25 mouse cellular contexts compared by ENCODE assay signal in genomic region chr7:80220237-80220797, GRCm38 (mm10). TPM values are rescaled to one million over a fixed set of nuclear protein-coding genes. Genes with fewer than 3 reads are reported as not detected.
A peak's percentile ranks its signal among the peaks of the same experiment; 100 is the strongest.
DNase-seq lines count a peak whose midpoint lies in the region; ATAC-seq and TF ChIP-seq lines count a peak whose summit lies in the region.
"Had no signal": no experiment of that assay in that cellular context is flagged by ENCODE, and none has a peak within 500 bp of the region (broad histone marks: within the 10 kb centered on the region; RNA-seq: fewer than 3 reads in every experiment).

No protein-coding gene starts in this region.

- no peak for TF ChIP-seq CTCF in E14TG2a.4 (conservative IDR thresholded peaks at IDR 0.05; ENCODE audit: low read length)

- no peaks in the 10 kb centered on the region for H3K9me3 ChIP-seq in E14TG2a.4 (ENCODE audit: low read length)
- H3K9me3 ChIP-seq: embryonic facial prominence, embryonic 12.5 days; embryonic facial prominence, embryonic 15.5 days; forebrain, embryonic 12.5 days; forebrain, embryonic 15.5 days; heart, embryonic 10.5 days; hindbrain, embryonic 12.5 days; hindbrain, embryonic 15.5 days had no signal

- ATAC-seq in erythroid progenitor cell, adult 5-6 weeks (replicated peaks; ENCODE audit: low FRiP score, poor library complexity, severe bottlenecking): 0 out of 2 replicates have a peak, but pooled peaks have one; percentile 6
- ATAC-seq: activated CD4-positive, CD25-positive, alpha-beta regulatory T cell, adult 4 months; forebrain, embryonic 15.5 days; intestine, postnatal 0 days had no signal

- H3K27me3 ChIP-seq in E14TG2a.4 (ENCODE audit: insufficient read depth, low read length): no peaks in the 10 kb centered on the region
- H3K27me3 ChIP-seq: embryonic facial prominence, embryonic 12.5 days; embryonic facial prominence, embryonic 15.5 days; forebrain, embryonic 12.5 days; forebrain, embryonic 15.5 days; hindbrain, embryonic 12.5 days; hindbrain, embryonic 15.5 days had no signal

- H3K36me3 ChIP-seq in E14TG2a.4 (ENCODE audit: insufficient read depth, low read length): peaks cover 98% of the 10 kb centered on the region

- peak overlapping the region; percentile 51 for H3K4me3 ChIP-seq in E14TG2a.4 (replicated peaks; ENCODE audit: low read length)
- H3K4me3 ChIP-seq: embryonic facial prominence, embryonic 12.5 days; embryonic facial prominence, embryonic 15.5 days; forebrain, embryonic 12.5 days; forebrain, embryonic 15.5 days; heart, adult 2 months; heart, embryonic 10.5 days; hindbrain, embryonic 12.5 days; hindbrain, embryonic 15.5 days had no signal

- DNase-seq in adrenal gland, adult (ENCODE audit: inconsistent age in 2 of 2, low spot score in 1 of 2): peak; percentile 70 to 79
- no peak for DNase-seq in adrenal gland, postnatal 25 days
- DNase-seq in adrenal gland, postnatal 14 days: peak; percentile 54
- no peak for DNase-seq in adrenal gland, postnatal 4 days (ENCODE audit: low spot score in 2 of 2)
- DNase-seq in frontal cortex, adult 2 months (ENCODE audit: extremely low spot score in 1 of 2, low spot score in 1 of 2): no peak
- DNase-seq: cerebellum, adult 11 months; cerebellum, adult 2 months; cerebellum, adult 9-11 months; cerebellum, postnatal 25 days; gastrocnemius, postnatal 14 days; heart, adult 2 months; kidney, adult 2 months had no signal

- H3K4me1 ChIP-seq in E14TG2a.4 (replicated peaks; ENCODE audit: low read depth, low read length): peaks cover 94% of the 10 kb centered on the region

RNA-seq across cellular contexts. Expression of gene Cib1, which starts 12.3 kb away (rescaled TPM):
- 62.4 and 68.2 TPM in 2 replicates for total RNA-seq in adrenal gland, postnatal 25 days (2021)
- total RNA-seq in adrenal gland, postnatal 14 days (2021): 52.9 and 59.6 TPM in 2 replicates
- 10 to 100 TPM; 50.5 to 52.1 TPM for total RNA-seq in adrenal gland, postnatal 4 days (2021)
- 69.2 and 73.8 TPM in 2 replicates for total RNA-seq in erythroid progenitor cell, adult 5-6 weeks (2015; ENCODE audit: low replicate concordance)
- total RNA-seq in erythroid progenitor cell, adult 5-6 weeks (2017; ENCODE audit: low replicate concordance): 70.2 and 70.4 TPM in 2 replicates
- 31.0 and 32.0 TPM in 2 replicates for polyA plus RNA-seq in frontal cortex, adult 2 months (2012; rRNA removed)

RNA-seq across cellular contexts. Expression of gene Gdpgp1, which starts 12.3 kb away (rescaled TPM):
- 5.6 and 6.0 TPM in 2 replicates for total RNA-seq in adrenal gland, postnatal 25 days (2021)
- total RNA-seq in adrenal gland, postnatal 14 days (2021): 2.7 and 3.9 TPM in 2 replicates
- total RNA-seq in adrenal gland, postnatal 4 days (2021): 1 to 10 TPM; 5.0 to 5.1 TPM
- total RNA-seq in erythroid progenitor cell, adult 5-6 weeks (2015; ENCODE audit: low replicate concordance): 1.3 and 5.4 TPM in 2 replicates
- 0.08 and 0.64 TPM in 2 replicates for total RNA-seq in erythroid progenitor cell, adult 5-6 weeks (2017; ENCODE audit: low replicate concordance)
- 2.8 and 3.2 TPM in 2 replicates for polyA plus RNA-seq in frontal cortex, adult 2 months (2012; rRNA removed)

RNA-seq across cellular contexts. Expression of gene Ttll13, which starts 25.9 kb away (rescaled TPM):
- total RNA-seq in adrenal gland, postnatal 25 days (2021): 0.57 and 2.1 TPM in 2 replicates
- total RNA-seq in adrenal gland, postnatal 14 days (2021): 0.83 and 1.0 TPM in 2 replicates
- 1 to 10 TPM; 3.2 to 4.5 TPM for total RNA-seq in adrenal gland, postnatal 4 days (2021)
- 2.9 TPM in 1 of 2 replicates, not detected in the other for total RNA-seq in erythroid progenitor cell, adult 5-6 weeks (2015; ENCODE audit: low replicate concordance)
- not detected in 2 replicates for total RNA-seq in erythroid progenitor cell, adult 5-6 weeks (2017; ENCODE audit: low replicate concordance)
- polyA plus RNA-seq in frontal cortex, adult 2 months (2012; rRNA removed): 0.90 and 1.7 TPM in 2 replicates
- total RNA-seq: common myeloid progenitor, adult 5-6 weeks; hematopoietic stem cell, adult 5-6 weeks had no signal

RNA-seq across cellular contexts. Expression of gene Sema4b, which starts 33.7 kb away (rescaled TPM):
- 68.9 and 70.0 TPM in 2 replicates for total RNA-seq in adrenal gland, postnatal 25 days (2021)
- total RNA-seq in adrenal gland, postnatal 14 days (2021): 46.9 and 57.0 TPM in 2 replicates
- 10 to 100 TPM; 62.1 to 66.9 TPM for total RNA-seq in adrenal gland, postnatal 4 days (2021)
- 106 and 122 TPM in 2 replicates for total RNA-seq in erythroid progenitor cell, adult 5-6 weeks (2015; ENCODE audit: low replicate concordance)
- total RNA-seq in erythroid progenitor cell, adult 5-6 weeks (2017; ENCODE audit: low replicate concordance): 105 and 126 TPM in 2 replicates
- polyA plus RNA-seq in frontal cortex, adult 2 months (2012; rRNA removed): 15.9 and 16.9 TPM in 2 replicates

RNA-seq across cellular contexts. Expression of gene Ngrn, which starts 40.7 kb away (rescaled TPM):
- total RNA-seq in adrenal gland, postnatal 25 days (2021): 50.3 and 64.1 TPM in 2 replicates
- total RNA-seq in adrenal gland, postnatal 14 days (2021): 38.5 and 47.5 TPM in 2 replicates
- 10 to 100 TPM; 52.0 to 58.2 TPM for total RNA-seq in adrenal gland, postnatal 4 days (2021)
- 28.8 and 31.9 TPM in 2 replicates for total RNA-seq in erythroid progenitor cell, adult 5-6 weeks (2015; ENCODE audit: low replicate concordance)
- 10.1 and 18.8 TPM in 2 replicates for total RNA-seq in erythroid progenitor cell, adult 5-6 weeks (2017; ENCODE audit: low replicate concordance)
- 62.9 and 64.6 TPM in 2 replicates for polyA plus RNA-seq in frontal cortex, adult 2 months (2012; rRNA removed)

Comparison
In these comparisons a context has a peak if more than half of its experiments do, and no peak if none do; other contexts are left out.
1. DNase-seq: peak in adrenal gland, adult (2 of 2) and adrenal gland, postnatal 14 days (single experiment); none in adrenal gland, postnatal 25 days (single experiment), adrenal gland, postnatal 4 days (0 of 2) and frontal cortex, adult 2 months (0 of 2).